Comparison of ENCODE assay signal across 8 mouse cellular contexts in genomic region chr4:136631237-136631994, GRCm38 (mm10). TPM values are rescaled to one million over a fixed set of nuclear protein-coding genes. Genes with fewer than 3 reads are reported as not detected.
DNase-seq lines count a peak whose midpoint lies in the region; ATAC-seq lines count a peak whose summit lies in the region.
"Had no signal": no experiment of that assay in that cellular context is flagged by ENCODE, and none has a peak within 500 bp of the region (broad histone marks: within the 10 kb centered on the region; RNA-seq: fewer than 3 reads in every experiment).

No protein-coding gene starts in this region.

- H3K27ac ChIP-seq in forebrain, embryonic 16.5 days (ENCODE audit: low read length): no peak overlapping the region

- H3K9me3 ChIP-seq in forebrain, embryonic 16.5 days (ENCODE audit: control insufficient read depth, low read length): no peaks in the 10 kb centered on the region

- no peak overlapping the region for H3K4me3 ChIP-seq in forebrain, embryonic 16.5 days (replicated peaks; ENCODE audit: low read length)

- H3K4me1 ChIP-seq in forebrain, embryonic 16.5 days (replicated peaks; ENCODE audit: control insufficient read depth, insufficient read depth, low read length): no peaks in the 10 kb centered on the region

- H3K4me2 ChIP-seq in forebrain, embryonic 16.5 days (ENCODE audit: low read length): no peak overlapping the region

- peaks cover 3% of the 10 kb centered on the region for H3K27me3 ChIP-seq in forebrain, embryonic 16.5 days (replicated peaks; ENCODE audit: control insufficient read depth, insufficient read depth, low read length)

- no peaks in the 10 kb centered on the region for H3K36me3 ChIP-seq in forebrain, embryonic 16.5 days (ENCODE audit: control insufficient read depth, insufficient read depth)

- peak; percentile 43; the same call in 1 of the 2 replicates for ATAC-seq in forebrain, embryonic 16.5 days

- DNase-seq in kidney, adult 11 months: peak; percentile 19
- no peak for DNase-seq in kidney, adult 9 months
- DNase-seq in ovary, postnatal 36 days (ENCODE audit: low spot score): peak; percentile 30
- DNase-seq in ovary, adult 18-20 months (ENCODE audit: low spot score): no peak
- peak; percentile 10 for DNase-seq in skeletal muscle tissue, adult 2 months (ENCODE audit: low read depth, low spot score)
- no peak for DNase-seq in urinary bladder, postnatal 10 days (ENCODE audit: low spot score)

- no peak overlapping the region for H3K9ac ChIP-seq in forebrain, embryonic 16.5 days (replicated peaks; ENCODE audit: low read depth, low read length)

- WGBS in forebrain, embryonic 16.5 days: 76% methylated on average over 11 of the region's 11 CpGs

RNA-seq across cellular contexts. Expression of gene Lactbl1, which starts 9.0 kb away (rescaled TPM):
- polyA plus RNA-seq in forebrain, embryonic 16.5 days (2015; fragmentation: Nextera tagmentation; extraction: Ambion mirVana): 0.06 TPM in 1 of 2 replicates, not detected in the other

RNA-seq across cellular contexts. Expression of gene Tex46, which starts 21.2 kb away (rescaled TPM):
- polyA plus RNA-seq in forebrain, embryonic 16.5 days (2015; fragmentation: Nextera tagmentation; extraction: Ambion mirVana): not detected in 2 replicates
- polyA plus RNA-seq: frontal cortex, adult 2 months had no signal

RNA-seq across cellular contexts. Expression of gene Kdm1a, which starts 28.9 kb away (rescaled TPM):
- 82.2 and 87.4 TPM in 2 replicates for polyA plus RNA-seq in forebrain, embryonic 16.5 days (2015; fragmentation: Nextera tagmentation; extraction: Ambion mirVana)

Comparison
In these comparisons a context has a peak if more than half of its experiments do, and no peak if none do; other contexts are left out.
1. DNase-seq: peak in kidney, adult 11 months (single experiment), ovary, postnatal 36 days (single experiment) and skeletal muscle tissue, adult 2 months (single experiment); none in kidney, adult 9 months (single experiment), ovary, adult 18-20 months (single experiment) and urinary bladder, postnatal 10 days (single experiment).